ENCODE assay signal across 10 mouse cellular contexts in genomic region chr16:87284835-87285510, GRCm38 (mm10).
DNase-seq lines count a peak whose midpoint lies in the region; ATAC-seq and TF ChIP-seq lines count a peak whose summit lies in the region.
"Had no signal": no experiment of that assay in that cellular context is flagged by ENCODE, and none has a peak within 500 bp of the region (broad histone marks: within the 10 kb centered on the region; RNA-seq: fewer than 3 reads in every experiment).

No protein-coding gene starts in this region.

- no peaks in the 10 kb centered on the region for H3K9me3 ChIP-seq in heart, embryonic 10.5 days
- H3K9me3 ChIP-seq in midbrain, postnatal 0 days (ENCODE audit: low read length), result no peaks in the 10 kb centered on the region
- H3K9me3 ChIP-seq in midbrain, embryonic 10.5 days (replicated peaks), result no peaks in the 10 kb centered on the region

- WGBS in heart, embryonic 10.5 days, result 50% methylated on average over 7 of the region's 7 CpGs
- 60% methylated on average over 7 of the region's 7 CpGs for WGBS in midbrain, postnatal 0 days
- WGBS in midbrain, embryonic 10.5 days, result 69% methylated on average over 7 of the region's 7 CpGs

- no peak for DNase-seq in heart, embryonic 10.5 days (ENCODE audit: low spot score)
- DNase-seq in heart, postnatal 14 days, result no peak
- no peak for DNase-seq in midbrain, postnatal 0 days (ENCODE audit: low spot score)
- no peak for DNase-seq in midbrain, embryonic 10.5 days (ENCODE audit: low spot score)
- peak; percentile 56 for DNase-seq in embryo, embryonic 10.5 days (ENCODE audit: low spot score)
- no peak for DNase-seq in right cerebral cortex, adult 2 months (ENCODE audit: low spot score in 2 of 2)
- DNase-seq in gastrocnemius, postnatal 4 days (ENCODE audit: low spot score in 2 of 2), result no peak
- DNase-seq: cerebellum, adult 2 months; gastrocnemius, postnatal 36 days had no signal

- H3K27ac ChIP-seq in heart, embryonic 10.5 days, result peak overlapping the region; percentile 29; the same call in 1 of the 2 replicates
- no peak overlapping the region for H3K27ac ChIP-seq in midbrain, postnatal 0 days (ENCODE audit: low read depth, low read length)
- H3K27ac ChIP-seq in midbrain, embryonic 10.5 days (replicated peaks), result no peak overlapping the region

- intact Hi-C loops in heart, postnatal 14 days (cut with DNase I), result no loop called here

- no peak overlapping the region for H3K4me2 ChIP-seq in midbrain, postnatal 0 days (ENCODE audit: low read depth, low read length, poor library complexity, severe bottlenecking)

- no peaks in the 10 kb centered on the region for H3K4me1 ChIP-seq in heart, embryonic 10.5 days
- no peaks in the 10 kb centered on the region for H3K4me1 ChIP-seq in midbrain, postnatal 0 days (ENCODE audit: insufficient read depth, low read length)
- no peaks in the 10 kb centered on the region for H3K4me1 ChIP-seq in midbrain, embryonic 10.5 days

- peak; percentile 25; the same call in 1 of the 2 replicates for TF ChIP-seq CTCF in midbrain, postnatal 0 days (IDR thresholded peaks at IDR 0.05)

- H3K4me3 ChIP-seq in heart, embryonic 10.5 days, result no peak overlapping the region
- no peak overlapping the region for H3K4me3 ChIP-seq in midbrain, postnatal 0 days (ENCODE audit: low read depth, low read length)
- H3K4me3 ChIP-seq in midbrain, embryonic 10.5 days, result no peak overlapping the region

- no peak for ATAC-seq in midbrain, postnatal 0 days (ENCODE audit: low FRiP score)
- ATAC-seq in neutrophil, adult 5-6 weeks (ENCODE audit: extremely low read depth, insufficient number of reproducible peaks, low FRiP score, poor library complexity, severe bottlenecking), result peak; percentile 19; the same call in 1 of the 2 replicates

- H3K36me3 ChIP-seq in heart, embryonic 10.5 days, result no peaks in the 10 kb centered on the region
- H3K36me3 ChIP-seq in midbrain, postnatal 0 days (ENCODE audit: insufficient read depth, low read length), result no peaks in the 10 kb centered on the region
- no peaks in the 10 kb centered on the region for H3K36me3 ChIP-seq in midbrain, embryonic 10.5 days

- no peak overlapping the region for H3K9ac ChIP-seq in midbrain, postnatal 0 days (replicated peaks; ENCODE audit: low read length, poor library complexity, severe bottlenecking)

- H3K27me3 ChIP-seq in heart, embryonic 10.5 days (ENCODE audit: insufficient read depth, poor library complexity, severe bottlenecking), result no peaks in the 10 kb centered on the region
- no peaks in the 10 kb centered on the region for H3K27me3 ChIP-seq in midbrain, postnatal 0 days (ENCODE audit: insufficient read depth, low read length)
- H3K27me3 ChIP-seq in midbrain, embryonic 10.5 days (ENCODE audit: low read depth, poor library complexity, severe bottlenecking), result no peaks in the 10 kb centered on the region
